Mouse (Mus musculus): ENCODE measurements around the gene Smim1. TPM values are rescaled to one million over a fixed set of nuclear protein-coding genes. Genes with fewer than 3 reads are reported as not detected.

Gene Smim1
- polyA plus RNA-seq, 1 experiment from 2014 or later, result 6.3 TPM

DNA sequence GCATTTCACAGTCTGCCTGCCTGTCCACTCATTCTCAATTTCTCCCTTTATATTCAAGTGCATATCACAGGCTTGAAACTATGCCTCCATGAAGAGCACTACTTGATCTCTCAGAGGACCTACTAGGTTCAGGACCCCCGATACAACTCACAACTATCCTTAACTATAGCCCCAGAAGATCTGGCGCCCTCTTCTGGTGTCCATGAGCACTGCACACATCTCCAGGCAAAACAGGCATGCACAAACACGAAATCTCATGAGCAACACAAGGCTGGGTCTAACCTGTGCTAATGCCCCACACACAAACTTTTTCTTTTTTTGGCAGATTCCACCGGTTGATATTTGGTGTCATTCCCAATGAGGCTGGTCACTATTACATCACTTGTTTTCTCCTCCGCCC lies 19.8 kb upstream of the Smim1 start:
- ATAC-seq (ENCODE audit: insufficient number of reproducible peaks, insufficient read depth, low FRiP score, low TSS enrichment, low read depth), result no peak
- Histone ChIP-seq H3K9me3 (no peaks in the 10 kb centered on the region), H3K27ac (no peak overlapping the region), H3K4me2 (no peak overlapping the region), H3K36me3 (no peaks in the 10 kb centered on the region), H3K4me1 (replicated peaks) (no peaks in the 10 kb centered on the region), H3K4me3 (replicated peaks) (no peak overlapping the region), H3K9ac (replicated peaks) (no peak overlapping the region), H3K27me3 (peaks cover 3% of the 10 kb centered on the region; the same call in 1 of the 2 replicates)
- WGBS, result 65% methylated on average over 5 of the region's 5 CpGs

DNA sequence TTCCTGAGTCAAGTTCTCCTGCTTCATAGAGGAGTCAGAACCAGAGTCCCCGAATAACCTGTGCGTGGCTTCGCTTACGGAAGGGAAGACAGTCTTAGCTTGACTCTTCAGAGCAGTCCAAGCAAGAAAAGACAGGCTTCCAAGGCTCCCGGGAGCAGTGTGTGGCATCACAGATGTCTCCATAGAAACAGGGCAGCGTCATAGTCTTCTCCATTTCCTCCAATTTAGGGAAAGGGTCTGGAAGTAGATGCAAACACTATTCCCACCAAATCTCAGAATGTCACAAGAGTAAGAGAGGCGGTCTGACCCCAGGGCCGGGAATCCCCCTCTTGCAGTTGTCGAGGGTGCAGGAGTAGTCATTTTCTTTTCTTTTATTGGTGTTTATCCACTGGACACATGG lies 16.5 kb upstream of the Smim1 start, which contains the start of gene Ccdc27:
Gene Ccdc27 (minus strand): TSS at position 101 of the 400 bp plus-strand sequence.
- Histone ChIP-seq H3K27me3 (peaks cover 5% of the 10 kb centered on the region; the same call in 1 of the 2 replicates), H3K4me3 (replicated peaks) (no peak within 1 kb of the TSS), H3K27ac (no peak within 1 kb of the TSS), H3K36me3 (no peaks in the 10 kb centered on the region), H3K9ac (replicated peaks) (no peak within 1 kb of the TSS), H3K4me2 (no peak within 1 kb of the TSS), H3K9me3 (no peaks in the 10 kb centered on the region), H3K4me1 (replicated peaks) (no peaks in the 10 kb centered on the region)
- WGBS, result 84% methylated on average over 9 of the region's 9 CpGs
- no peak for ATAC-seq (ENCODE audit: insufficient number of reproducible peaks, insufficient read depth, low FRiP score, low TSS enrichment, low read depth)

DNA sequence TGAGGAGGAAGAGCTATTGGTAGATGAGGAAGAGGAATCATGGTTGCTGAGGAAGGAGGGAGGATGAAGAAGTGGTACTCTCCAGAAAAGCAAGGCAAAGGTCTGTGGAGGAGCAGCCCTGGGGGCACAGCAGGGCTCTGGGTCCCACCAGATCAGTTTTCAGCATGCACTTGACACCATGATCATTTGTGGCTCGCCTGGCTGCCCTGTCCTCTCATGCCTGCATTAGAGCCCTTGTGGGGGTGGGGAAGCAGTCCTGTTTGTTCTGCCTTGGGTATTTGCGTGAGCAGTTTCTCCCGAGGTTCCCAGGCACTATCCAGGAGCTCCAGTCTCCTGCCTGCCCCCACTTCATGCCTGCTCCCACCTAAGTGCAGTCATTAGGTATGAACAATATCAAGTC lies 11.1 kb upstream of the Smim1 start:
- no peak for ATAC-seq (ENCODE audit: insufficient number of reproducible peaks, insufficient read depth, low FRiP score, low TSS enrichment, low read depth)
- Histone ChIP-seq H3K27ac (no peak overlapping the region), H3K4me2 (no peak overlapping the region), H3K4me3 (replicated peaks) (no peak overlapping the region), H3K9me3 (no peaks in the 10 kb centered on the region), H3K27me3 (peaks cover 32% of the 10 kb centered on the region), H3K4me1 (replicated peaks) (no peaks in the 10 kb centered on the region), H3K9ac (replicated peaks) (no peak overlapping the region), H3K36me3 (no peaks in the 10 kb centered on the region)
- 40% methylated on average over 3 of the region's 3 CpGs for WGBS

DNA sequence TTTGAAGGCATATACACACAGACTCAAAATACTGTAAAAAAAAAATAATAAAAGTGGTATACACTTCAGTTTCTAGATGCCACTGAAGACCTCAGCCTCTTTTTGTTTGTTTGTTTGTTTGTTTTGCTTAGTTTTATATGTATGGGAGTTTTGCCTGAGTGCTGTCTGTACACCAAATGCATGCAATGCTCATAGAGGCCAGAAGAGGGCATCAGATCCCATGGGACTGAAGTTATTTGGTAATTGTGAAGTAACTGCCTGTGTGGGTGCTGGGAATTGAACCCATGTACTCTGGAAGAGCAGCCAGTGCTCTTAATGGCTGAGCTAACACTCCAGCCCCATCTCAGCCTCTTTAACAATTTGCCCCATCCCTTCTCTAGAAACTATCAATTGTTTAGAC lies 2.6 kb upstream of the Smim1 start:
- H3K9ac ChIP-seq (replicated peaks), result no peak overlapping the region
- H3K4me3 ChIP-seq (replicated peaks), result no peak overlapping the region
- H3K4me1 ChIP-seq (replicated peaks), result peaks cover 10% of the 10 kb centered on the region
- no peaks in the 10 kb centered on the region for H3K9me3 ChIP-seq
- H3K27ac ChIP-seq, result no peak overlapping the region
- peaks cover 49% of the 10 kb centered on the region for H3K27me3 ChIP-seq
- no peak overlapping the region for H3K4me2 ChIP-seq
- ATAC-seq (ENCODE audit: insufficient number of reproducible peaks, insufficient read depth, low FRiP score, low TSS enrichment, low read depth), result no peak
- no peaks in the 10 kb centered on the region for H3K36me3 ChIP-seq

DNA sequence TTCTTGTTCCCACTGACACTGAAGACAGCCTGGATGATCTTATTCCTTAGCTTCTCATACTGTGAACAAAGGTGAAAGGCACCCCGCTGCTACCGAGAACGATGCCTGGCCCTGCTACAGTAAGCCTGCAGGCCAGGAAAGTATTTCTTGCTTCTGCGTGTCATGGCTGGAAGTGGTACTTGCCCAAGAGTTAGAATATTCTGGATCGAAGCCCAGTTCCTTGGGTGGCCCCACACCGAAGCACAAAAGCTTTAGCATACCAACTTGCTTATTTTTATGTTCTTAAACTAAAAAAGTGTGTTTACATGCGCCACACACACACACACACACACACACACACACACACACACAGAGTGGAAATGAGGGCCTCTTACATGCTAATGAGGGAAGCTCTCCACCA lies 2.0 kb upstream of the Smim1 start:
- no peak overlapping the region for H3K27ac ChIP-seq
- no peak for ATAC-seq (ENCODE audit: insufficient number of reproducible peaks, insufficient read depth, low FRiP score, low TSS enrichment, low read depth)
- WGBS, result 80% methylated on average over 7 of the region's 7 CpGs

DNA sequence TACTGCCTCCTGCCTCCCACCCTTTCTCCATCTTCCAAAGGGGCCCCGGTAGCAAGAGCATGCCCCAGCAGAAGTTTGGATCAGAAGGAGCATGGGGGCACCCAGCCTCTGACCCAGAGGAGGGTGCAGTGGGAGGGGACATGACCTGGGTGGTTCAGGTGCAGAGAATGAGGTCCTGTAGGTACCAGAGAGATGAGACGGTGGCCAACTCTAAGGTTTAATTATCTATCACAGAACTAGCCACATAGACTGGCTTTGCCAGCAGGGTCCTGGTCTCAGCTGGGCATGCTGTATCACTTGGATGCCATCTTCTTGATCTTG lies 371 bp upstream of the Smim1 start:
- no peak for ATAC-seq (ENCODE audit: insufficient number of reproducible peaks, insufficient read depth, low FRiP score, low TSS enrichment, low read depth)
- Histone ChIP-seq H3K4me2 (peak overlapping the region; percentile 67), H3K9me3 (no peaks in the 10 kb centered on the region), H3K27ac (no peak overlapping the region), H3K36me3 (peaks cover 11% of the 10 kb centered on the region), H3K27me3 (peaks cover 56% of the 10 kb centered on the region), H3K9ac (replicated peaks) (no peak overlapping the region), H3K4me3 (replicated peaks) (peak overlapping the region; percentile 40), H3K4me1 (replicated peaks) (peaks cover 10% of the 10 kb centered on the region)
- WGBS, result 35% methylated on average over 2 of the region's 2 CpGs

More for the DNA sequence above, 2.0 kb upstream of the Smim1 start:
- Histone ChIP-seq H3K9ac (replicated peaks) (no peak overlapping the region), H3K9me3 (no peaks in the 10 kb centered on the region), H3K27me3 (peaks cover 52% of the 10 kb centered on the region), H3K4me2 (no peak overlapping the region), H3K4me1 (replicated peaks) (peaks cover 10% of the 10 kb centered on the region), H3K36me3 (no peaks in the 10 kb centered on the region), H3K4me3 (replicated peaks) (no peak overlapping the region)

DNA sequence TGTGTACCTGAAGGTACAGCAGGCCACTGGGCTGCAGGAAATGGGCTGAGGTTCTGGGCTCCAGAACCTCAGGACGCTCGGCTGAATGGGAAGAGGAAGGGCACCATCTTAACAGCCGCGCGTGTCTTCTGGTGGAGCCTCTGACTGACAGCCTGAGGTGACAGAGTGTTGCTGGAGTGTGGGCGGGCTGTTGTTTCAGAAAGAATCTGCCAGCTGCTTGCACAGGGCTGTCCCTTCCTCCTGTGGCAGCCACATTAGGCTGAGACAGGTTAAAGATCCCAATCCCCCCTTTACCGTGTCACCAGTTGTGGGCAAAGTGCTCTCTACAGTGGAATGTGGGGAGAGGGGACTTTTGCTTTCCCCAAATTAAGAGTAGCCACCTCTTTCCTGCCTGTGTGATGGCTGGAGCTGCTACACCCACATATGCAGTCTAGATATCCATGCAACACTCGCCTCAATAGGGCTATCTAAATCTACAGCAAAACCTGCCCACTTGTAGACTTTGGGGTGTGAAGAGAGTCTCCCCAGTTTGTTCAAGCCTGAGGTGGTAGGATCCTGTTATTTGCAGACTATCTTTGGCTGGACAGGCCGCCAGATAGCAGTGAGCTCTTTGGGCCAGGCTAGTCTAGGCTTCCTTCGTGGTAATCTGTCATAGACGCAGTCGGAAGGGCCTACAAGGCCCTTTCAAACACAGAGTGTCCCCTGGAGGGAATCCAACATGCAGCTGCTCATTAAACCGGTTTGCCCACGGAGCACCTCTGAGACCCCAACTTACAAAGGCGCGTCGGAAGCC lies 1.1 kb downstream of the Smim1 start:
- no peak overlapping the region; the same call in 1 of the 2 replicates for H3K9ac ChIP-seq (replicated peaks)
- peak overlapping the region; percentile 67 for H3K4me2 ChIP-seq
- ATAC-seq (ENCODE audit: insufficient number of reproducible peaks, insufficient read depth, low FRiP score, low TSS enrichment, low read depth), result no peak
- no peaks in the 10 kb centered on the region for H3K9me3 ChIP-seq
- no peak overlapping the region for H3K27ac ChIP-seq
- peaks cover 56% of the 10 kb centered on the region for H3K27me3 ChIP-seq
- 39% methylated on average over 17 of the region's 17 CpGs for WGBS
- peaks cover 26% of the 10 kb centered on the region for H3K36me3 ChIP-seq
- peak overlapping the region; percentile 40 for H3K4me3 ChIP-seq (replicated peaks)
- peaks cover 10% of the 10 kb centered on the region for H3K4me1 ChIP-seq (replicated peaks)

DNA sequence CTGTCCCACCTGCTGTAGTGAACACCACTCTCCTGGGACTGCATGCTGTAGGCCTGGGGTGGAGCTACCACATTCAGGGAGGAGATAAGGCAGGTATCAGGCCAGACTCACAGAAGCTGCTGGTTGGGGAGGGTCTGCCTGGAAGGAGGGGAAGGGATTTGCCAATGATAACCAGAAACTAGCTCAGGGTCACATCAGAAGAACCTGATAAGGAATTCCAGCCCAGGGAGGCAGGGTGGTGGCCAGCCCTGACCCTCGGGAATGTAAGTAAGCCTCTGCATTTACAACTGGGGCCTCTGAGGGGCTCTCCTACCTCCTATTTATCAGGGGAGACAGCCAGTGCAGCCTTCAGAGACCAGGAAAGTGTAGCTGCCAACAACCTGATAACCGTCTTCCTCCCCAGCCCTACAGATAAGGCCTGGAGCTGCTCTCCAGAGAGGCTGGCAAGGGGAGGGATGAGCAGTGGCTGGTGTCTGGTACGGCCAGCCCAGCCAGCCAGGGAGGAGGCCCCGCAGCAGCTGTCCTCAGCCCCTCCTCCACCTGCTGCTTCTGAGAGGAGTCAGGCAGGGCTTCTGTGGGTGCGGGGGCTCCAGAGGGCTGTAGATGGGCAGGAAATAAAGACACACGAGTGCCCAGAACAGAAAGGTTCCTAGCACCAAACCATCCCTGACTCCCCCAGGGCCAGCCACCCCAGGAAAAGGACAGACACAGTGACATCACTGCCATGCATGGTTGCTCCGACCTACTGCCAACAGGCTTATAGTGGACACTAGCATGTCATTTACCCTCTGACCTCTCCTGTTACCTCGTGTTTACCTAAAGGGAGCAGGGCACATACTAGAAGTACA lies 2.1 kb downstream of the Smim1 start:
- peaks cover 56% of the 10 kb centered on the region for H3K27me3 ChIP-seq
- H3K4me2 ChIP-seq, result no peak overlapping the region
- H3K36me3 ChIP-seq, result peaks cover 36% of the 10 kb centered on the region
- no peak overlapping the region for H3K27ac ChIP-seq
- no peak overlapping the region for H3K4me3 ChIP-seq (replicated peaks)
- 24% methylated on average over 8 of the region's 8 CpGs for WGBS
- H3K9me3 ChIP-seq, result no peaks in the 10 kb centered on the region
- peaks cover 10% of the 10 kb centered on the region for H3K4me1 ChIP-seq (replicated peaks)
- ATAC-seq (ENCODE audit: insufficient number of reproducible peaks, insufficient read depth, low FRiP score, low TSS enrichment, low read depth), result no peak
- H3K9ac ChIP-seq (replicated peaks), result no peak overlapping the region; the same call in 1 of the 2 replicates

DNA sequence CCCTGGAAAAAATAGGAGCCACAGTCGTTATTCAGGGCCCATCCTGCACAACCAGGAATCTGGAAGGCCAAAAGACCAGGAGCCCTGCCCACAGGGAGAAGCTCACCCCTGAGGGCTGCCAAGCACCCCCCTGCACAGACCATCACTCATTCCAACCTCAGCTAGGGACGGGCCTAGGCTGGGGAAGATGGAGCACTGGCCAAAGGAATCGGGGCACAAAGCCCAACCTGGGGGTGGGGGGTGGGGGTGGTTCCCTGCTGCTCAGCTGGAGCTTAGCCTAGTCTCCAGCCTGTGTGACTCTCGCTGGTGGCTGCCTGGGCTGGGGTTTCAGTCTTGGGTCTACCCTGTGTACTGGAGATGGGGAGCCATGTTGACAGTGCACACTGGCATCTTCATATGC lies 3.2 kb downstream of the Smim1 start:
- WGBS, result 57% methylated on average over 4 of the region's 4 CpGs
- Histone ChIP-seq H3K36me3 (peaks cover 47% of the 10 kb centered on the region), H3K9ac (replicated peaks) (no peak overlapping the region), H3K4me1 (replicated peaks) (peaks cover 10% of the 10 kb centered on the region), H3K27ac (no peak overlapping the region), H3K4me3 (replicated peaks) (no peak overlapping the region), H3K9me3 (no peaks in the 10 kb centered on the region), H3K27me3 (peaks cover 51% of the 10 kb centered on the region), H3K4me2 (no peak overlapping the region)
- ATAC-seq (ENCODE audit: insufficient number of reproducible peaks, insufficient read depth, low FRiP score, low TSS enrichment, low read depth), result no peak

DNA sequence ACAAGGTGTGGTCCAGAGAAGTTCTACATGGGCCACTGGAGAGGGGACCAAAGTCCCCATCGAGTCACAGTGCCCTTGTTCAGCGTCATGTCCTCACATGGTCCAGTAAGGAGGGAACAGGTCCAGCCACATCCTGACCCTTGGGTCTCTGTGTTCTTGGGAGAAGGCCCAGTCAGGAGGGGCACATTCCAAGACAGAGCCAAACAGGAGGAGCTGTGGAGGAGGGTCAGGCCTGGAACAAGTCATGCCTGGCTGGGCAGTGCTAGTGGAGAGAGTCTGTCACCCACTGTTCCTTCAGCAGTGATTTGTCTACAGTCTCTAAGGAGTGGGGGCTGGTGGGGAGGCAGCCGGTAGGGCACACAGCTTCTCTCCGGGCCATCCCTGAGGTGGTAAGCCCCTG lies 3.6 kb downstream of the Smim1 start:
- WGBS, result 73% methylated on average over 4 of the region's 4 CpGs
- Histone ChIP-seq H3K27ac (no peak overlapping the region), H3K4me2 (no peak overlapping the region), H3K27me3 (peaks cover 47% of the 10 kb centered on the region), H3K9ac (replicated peaks) (no peak overlapping the region), H3K9me3 (no peaks in the 10 kb centered on the region), H3K36me3 (peaks cover 51% of the 10 kb centered on the region), H3K4me1 (replicated peaks) (peaks cover 10% of the 10 kb centered on the region), H3K4me3 (replicated peaks) (no peak overlapping the region)
- ATAC-seq (ENCODE audit: insufficient number of reproducible peaks, insufficient read depth, low FRiP score, low TSS enrichment, low read depth), result no peak

DNA sequence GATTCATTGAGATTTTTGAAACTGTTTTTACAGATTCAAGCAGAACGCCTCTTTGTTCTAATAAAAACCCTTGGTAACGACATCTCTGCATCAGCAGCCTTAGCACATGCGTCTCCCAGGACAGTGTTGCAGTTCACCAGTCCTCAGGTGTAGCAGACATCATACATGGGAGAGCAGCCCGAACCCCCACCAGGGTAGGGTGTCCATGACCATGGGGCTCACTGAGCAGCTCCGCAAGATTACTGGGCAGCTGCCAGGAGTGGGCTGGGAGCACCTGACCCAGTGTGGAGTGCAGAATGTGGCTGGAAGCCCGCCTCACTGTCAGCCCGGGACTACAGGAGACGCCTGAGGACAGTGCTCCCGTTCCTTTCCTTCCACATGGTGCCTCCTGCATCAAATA lies 4.6 kb downstream of the Smim1 start:
- WGBS, result 90% methylated on average over 9 of the region's 9 CpGs

More for the DNA sequence above, 4.6 kb downstream of the Smim1 start:
- H3K9ac ChIP-seq (replicated peaks), result no peak overlapping the region
- ATAC-seq (ENCODE audit: insufficient number of reproducible peaks, insufficient read depth, low FRiP score, low TSS enrichment, low read depth), result no peak
- H3K4me3 ChIP-seq (replicated peaks), result no peak overlapping the region
- H3K36me3 ChIP-seq, result peaks cover 61% of the 10 kb centered on the region
- no peak overlapping the region for H3K27ac ChIP-seq
- H3K4me2 ChIP-seq, result no peak overlapping the region
- no peaks in the 10 kb centered on the region for H3K9me3 ChIP-seq
- peaks cover 10% of the 10 kb centered on the region for H3K4me1 ChIP-seq (replicated peaks)
- peaks cover 37% of the 10 kb centered on the region for H3K27me3 ChIP-seq
